Mouse (Mus musculus): Measurements from ENCODE around the gene Zfpm1.

The Zfpm1 gene

DNA sequence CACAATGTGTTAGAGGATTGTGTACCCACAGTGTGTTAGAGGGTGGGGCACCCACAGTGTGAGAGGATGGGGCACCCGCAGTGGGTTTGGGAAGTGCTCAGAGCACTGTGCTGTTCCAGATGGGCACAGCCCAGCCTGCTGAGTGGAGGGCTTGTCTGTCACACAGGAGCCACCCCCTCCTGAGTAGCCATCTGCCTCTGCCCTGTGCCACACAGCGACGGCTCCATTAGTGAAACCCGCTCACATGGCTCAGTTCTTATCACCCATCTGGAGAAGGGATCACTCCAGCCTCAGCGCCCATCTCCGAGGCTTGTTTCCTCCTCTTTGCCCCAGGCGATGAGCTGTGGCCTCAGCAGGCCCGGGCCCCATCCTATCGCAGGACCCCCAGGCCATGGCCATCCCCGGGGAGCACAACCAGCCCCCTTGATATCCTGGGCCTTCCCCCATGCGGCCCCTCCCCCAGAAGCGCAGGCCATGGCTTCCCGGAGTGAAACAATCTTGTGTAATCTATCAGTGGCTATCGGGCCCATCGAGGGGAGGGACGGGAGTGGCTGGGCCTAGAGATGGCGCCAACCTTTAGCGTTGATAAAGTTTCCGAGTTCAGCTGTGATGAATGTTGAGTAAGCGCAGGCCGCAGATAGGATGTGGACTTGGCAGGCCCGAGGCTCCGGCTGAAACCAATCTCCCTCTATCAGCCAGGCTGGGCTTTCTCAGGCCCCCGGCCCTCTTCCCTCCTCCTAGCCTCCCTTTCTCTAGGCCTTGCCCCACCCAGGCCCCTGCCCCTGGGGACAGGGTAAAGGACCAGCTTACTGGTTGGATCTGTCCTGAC, 14.4 kb downstream of the Zfpm1 start:
- DNase-seq (ENCODE audit: low spot score in 2 of 2): no peak

DNA sequence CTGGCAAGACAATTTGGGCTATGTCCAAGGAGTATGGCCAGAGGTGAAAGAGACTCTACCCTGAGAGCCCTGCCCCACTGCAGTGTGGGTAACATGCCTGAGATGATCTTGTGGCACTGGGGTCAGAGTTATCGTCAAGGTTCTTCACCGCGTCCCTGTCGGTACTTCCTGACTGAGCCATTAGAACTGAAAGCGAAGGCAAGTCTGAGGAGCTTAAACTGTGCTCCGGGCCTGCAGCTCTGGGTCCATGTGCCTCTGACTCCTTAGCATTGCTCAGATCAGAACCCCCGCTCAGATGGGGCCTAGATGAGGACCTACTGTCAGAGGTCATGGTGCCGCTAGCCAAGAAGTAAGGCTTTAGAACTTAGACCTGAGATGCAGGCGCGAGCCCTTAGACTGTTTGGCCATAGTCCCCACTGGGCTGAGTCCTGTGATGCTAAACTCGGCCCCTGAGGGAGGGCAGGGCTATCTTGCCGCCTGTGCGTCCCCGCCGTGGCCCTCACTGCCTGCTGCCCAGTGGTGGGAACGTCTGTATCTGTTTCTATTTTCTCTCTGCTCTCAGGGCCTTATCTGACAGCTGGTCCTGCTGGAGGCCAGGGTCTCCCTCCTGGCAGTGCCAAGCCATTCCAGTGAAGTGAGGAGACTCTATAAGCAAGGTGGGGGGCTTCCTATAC, 17.8 kb downstream of the Zfpm1 start:
- no peak for DNase-seq (ENCODE audit: low spot score in 2 of 2)

DNA sequence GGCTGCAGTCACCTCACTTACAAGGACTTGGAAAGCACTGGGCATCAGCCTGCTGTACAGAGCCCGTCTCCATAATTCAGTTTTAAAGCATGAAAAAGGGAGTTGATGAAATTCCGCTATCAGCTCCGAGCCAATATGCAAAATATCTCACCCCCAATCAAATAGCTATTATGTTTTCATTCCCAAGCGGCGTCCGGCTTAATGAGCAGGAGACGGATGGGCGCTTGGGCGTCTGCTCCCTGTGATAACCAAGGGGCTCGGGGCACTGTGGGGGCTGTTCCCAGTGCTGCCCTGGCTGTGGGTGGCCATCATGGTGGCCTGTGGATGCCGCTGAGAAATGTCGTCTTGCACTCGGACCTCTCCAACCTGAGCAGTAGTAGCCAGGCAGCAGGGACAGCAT, 19.1 kb downstream of the Zfpm1 start:
- no peak for DNase-seq (ENCODE audit: low spot score in 2 of 2)

DNA sequence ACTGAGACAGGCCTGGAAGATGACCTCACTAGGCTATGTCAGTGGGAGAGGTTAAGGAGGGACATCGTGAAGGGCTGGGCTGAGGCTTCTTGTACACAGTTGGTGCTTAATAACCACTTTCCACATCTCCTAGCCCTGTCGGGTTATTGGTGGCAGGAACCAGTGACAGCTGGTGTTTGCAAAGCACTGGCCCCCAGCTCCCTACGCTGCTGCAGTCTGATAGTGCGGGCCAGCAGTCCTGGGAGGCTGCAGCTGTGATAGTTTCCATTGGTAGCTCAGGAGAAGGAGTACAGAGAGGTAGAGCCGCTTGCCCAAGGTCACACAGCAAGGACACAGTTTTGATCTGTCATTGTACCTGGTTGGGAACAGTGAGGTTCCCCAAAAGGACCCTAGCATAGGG, 19.9 kb downstream of the Zfpm1 start:
- DNase-seq (ENCODE audit: low spot score in 2 of 2): no peak

DNA sequence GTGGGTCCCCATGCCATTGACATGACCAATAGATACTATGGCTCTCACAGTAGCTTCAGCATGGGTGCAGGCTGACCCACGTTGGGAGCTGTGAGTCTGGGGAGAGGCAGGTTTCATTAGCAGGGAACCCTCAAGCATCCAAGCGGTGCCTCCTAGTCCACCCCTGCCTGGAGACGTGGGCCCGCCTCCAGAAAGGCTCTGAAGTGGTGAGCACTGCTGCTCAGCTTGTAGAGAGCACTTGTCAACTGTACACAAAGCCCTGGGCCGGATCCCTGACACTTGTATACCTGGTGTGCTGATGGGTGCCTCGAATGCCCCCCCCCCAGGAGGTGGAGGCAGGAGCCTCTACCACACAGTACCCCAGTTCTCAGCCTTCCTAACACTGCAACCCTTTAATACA, 21.5 kb downstream of the Zfpm1 start:
- DNase-seq (ENCODE audit: low spot score in 2 of 2): no peak

DNA sequence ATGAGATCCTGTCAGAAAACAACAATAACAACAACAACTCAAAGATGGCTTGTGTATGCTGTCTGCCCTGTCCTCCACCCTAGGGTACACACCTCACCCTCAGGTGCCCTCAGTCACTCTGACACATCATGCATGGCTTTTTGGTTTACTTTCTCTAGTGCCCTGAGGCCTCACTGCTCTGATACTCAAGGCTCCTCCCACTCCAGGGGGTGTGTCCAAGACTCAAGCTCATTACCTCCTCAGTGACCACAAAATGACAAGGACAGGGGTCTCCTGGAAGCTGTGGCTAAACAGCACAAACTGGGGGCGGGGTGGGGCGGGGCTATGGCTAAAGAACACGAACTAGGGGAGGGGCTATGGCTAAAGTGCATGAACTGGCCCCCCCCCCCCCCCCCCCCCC, 22.1 kb downstream of the Zfpm1 start:
- DNase-seq (ENCODE audit: low spot score in 2 of 2): no peak

DNA sequence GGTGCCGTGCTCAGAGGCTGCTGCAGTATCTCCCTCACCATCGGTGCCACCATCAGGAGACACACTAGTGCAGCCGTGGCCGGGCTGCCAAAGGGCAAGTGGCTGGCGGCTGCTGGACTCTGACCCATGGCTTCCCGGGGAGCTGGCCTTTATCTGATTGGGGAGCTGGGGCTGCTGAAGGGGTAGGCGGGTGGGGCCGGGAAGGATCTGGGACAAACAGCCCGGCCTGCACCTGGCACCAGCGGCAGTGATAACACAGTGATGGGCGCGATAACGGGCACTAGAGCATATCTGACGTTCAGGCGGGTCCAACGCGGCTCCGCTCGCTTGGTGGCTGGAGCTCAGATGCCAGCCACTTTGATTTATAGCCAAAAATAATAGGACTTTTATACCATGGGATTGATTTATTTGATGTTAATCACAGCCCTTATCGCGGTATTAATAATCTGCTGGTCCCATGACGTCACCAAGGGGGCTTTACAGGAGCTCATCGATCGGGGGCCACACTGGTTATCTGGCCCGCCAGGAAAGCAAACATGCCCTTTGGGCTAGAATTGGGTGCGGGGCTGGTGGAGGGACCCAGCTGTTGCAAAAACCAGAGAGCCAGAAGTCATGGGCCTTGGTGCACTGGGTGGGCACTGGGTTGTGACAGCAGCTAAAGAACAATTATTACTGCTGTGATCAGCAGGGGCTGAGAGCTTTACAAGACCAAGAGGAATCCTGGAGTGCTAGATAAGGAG, 24.9 kb downstream of the Zfpm1 start:
- no peak for DNase-seq (ENCODE audit: low spot score in 2 of 2)

DNA sequence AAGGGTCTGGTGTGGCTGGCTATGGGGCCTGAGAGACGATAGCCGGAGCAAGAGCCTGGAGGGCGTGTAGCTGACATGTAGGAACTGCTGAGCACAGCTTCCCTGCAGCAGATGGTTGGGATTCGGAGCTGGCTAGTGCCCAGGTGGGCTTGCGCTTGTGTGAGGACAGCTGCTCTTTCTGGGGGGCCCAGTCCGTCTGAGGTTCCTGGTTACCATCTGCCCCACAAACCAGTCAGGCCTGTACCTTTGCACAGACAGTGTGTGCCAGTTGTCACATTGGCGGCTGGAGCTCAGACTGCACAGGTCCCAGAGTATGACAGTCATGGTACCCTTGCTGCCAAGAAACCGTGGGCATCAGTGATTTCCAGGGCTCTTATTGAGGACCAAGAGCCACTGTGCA, 25.9 kb downstream of the Zfpm1 start:
- no peak for DNase-seq (ENCODE audit: low spot score in 2 of 2)

DNA sequence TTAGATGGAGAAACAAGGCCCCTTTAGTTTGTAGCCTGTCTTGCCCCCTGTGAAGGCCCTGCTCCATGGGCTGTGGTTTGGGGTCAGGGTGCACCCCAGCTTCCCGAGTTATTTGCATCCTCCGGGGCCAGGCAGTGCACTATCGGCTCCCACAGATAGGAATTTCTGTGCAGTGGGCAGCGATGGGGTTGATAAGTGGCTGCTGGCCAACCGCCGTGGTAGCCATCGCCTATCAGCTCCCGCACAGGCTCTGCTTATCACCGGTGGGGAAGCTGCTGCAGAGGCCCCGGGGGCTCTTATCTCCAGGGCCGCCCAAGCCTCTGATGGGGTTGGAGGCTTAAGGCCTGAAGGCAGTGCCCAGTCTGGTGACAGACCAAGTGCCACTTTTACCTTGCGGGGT, 27.3 kb downstream of the Zfpm1 start:
- DNase-seq (ENCODE audit: low spot score in 2 of 2): peak; percentile 87

DNA sequence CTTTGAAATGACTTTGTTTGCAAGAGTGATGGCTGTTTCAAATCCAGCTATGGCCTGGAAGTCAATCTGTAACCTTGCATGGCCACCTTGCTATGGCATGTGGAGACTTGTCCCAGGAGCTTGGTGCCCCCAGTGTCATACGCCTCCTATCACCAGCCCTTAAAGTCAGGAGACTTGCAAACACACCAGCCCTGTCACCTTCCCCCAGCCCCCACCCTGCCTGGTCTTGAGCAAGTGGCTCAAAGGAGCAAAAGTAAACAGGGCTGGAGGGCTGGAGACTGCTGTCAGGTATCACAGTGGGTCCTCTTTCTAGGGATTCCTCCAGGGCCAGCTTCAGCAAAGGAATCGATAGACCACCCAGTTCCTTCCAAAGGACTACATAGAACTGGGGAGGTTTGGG, 29.2 kb downstream of the Zfpm1 start:
- no peak for DNase-seq (ENCODE audit: low spot score in 2 of 2)

DNA sequence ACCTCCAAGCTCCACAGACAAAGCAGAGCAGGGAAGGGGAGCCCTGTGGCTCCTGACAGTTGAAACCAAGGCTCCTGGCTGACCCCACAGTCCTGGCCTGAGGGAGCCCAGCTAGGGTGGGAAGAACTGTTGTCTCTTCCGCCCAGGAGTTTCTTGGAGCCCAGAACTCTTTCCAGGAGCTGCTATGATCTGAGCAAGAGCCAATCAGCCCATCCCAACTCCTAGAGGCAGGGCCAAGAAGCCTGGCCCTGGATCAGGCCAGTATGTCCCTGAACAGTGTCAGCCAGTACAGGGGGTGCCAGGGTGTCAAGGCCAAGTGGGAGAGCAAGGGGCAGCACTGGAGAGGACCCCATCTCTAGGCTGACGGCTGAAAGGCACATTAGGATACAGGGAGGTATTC, 30.6 kb downstream of the Zfpm1 start:
- no peak for DNase-seq (ENCODE audit: low spot score in 2 of 2)

DNA sequence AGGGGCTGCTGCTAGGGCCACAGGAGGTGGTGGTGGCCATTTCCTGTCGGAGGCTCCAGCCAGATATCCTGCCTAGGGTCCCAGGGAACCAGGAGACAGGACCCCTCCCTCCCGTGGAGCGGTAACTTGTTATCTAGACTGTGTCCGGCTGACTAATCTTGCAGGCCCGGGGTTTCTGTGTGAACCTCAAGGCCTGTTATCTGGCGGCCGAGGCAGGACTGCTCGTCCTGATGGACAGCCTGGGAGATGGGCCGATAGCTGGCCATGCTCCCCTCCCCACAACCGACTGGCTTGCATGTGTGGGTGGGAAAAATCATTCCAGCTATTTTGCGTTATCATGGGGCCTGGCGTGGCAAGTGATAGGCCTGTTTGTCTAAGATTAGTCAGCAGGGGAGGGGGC, 31.4 kb downstream of the Zfpm1 start:
- DNase-seq (ENCODE audit: low spot score in 2 of 2): peak in 1 of 2 experiments; percentile 57

DNA sequence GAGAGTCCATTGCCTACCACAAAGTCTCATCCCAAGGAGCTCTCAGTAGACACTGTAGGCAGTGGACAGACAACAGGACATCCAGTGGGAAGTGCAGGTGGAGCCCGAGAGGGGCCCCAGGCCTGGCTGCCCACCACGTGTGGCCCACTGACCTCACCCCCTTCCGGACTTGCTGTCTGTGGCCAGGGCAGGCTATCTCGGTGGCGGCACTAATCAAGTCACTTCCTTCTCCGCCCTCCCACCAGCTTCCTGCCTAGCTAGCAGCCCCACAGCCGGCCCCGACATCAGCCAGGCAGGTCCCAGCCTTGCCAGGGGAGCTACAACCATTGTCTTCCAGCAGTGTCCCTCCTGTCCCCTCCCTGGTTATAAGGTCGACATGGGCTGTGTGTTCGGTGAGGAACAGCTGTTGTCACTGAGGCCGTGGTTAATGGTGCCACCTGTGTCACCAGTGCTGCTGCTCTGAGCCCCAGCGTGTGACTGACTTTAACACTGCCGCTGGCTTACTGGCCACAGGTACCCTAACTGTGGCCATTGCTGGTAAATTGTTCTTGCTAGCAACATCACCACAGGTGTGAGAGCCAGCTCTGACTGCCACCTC, 33.1 kb downstream of the Zfpm1 start:
- no peak for DNase-seq (ENCODE audit: low spot score in 2 of 2)

DNA sequence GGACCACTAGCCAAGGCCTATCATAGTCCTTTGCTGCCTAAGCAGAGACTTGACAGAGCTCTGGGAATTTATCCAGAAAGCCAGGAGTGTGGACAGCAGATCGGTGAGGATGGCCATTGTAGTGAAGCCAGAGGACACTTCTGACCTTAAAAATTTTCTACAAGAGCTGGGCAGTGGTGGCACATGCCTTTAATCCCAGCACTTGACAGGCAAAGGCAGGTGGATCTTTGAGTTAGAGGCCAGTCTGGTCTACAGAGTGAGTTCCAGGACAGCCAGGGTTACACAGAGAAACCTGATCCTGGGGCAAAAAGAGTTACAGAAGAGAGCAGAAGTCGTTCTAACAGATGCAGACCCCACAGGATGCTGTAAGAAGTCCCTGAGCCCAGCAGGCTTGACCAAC, 34.5 kb downstream of the Zfpm1 start:
- DNase-seq (ENCODE audit: low spot score in 2 of 2): no peak

DNA sequence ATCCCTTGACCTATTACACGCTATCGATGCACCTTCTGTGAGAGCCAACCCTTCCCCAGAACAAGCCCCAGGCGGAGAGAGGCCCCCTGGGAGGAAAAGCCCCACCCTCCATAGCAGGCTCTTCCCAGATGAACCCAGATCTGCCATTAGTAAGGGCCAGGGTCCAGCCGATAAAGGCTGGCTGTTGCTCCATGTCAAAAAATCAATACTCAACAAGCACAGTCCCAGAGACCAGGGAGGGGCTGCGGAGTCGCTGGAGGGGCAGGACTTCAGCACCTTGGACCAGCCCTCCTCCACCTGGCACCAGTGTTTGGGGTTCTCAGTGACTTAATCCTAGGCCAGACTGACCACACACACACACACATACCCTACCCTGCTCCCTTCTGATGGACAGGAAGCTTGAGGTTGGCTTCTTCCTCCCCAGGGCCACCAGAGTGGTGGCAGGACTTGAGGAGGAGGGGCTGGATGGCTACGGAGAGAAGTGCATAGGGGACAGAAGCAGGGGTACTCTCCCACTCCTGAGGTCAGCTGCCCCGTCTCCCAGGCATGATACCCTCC, 36.1 kb downstream of the Zfpm1 start:
- no peak for DNase-seq (ENCODE audit: low spot score in 2 of 2)

DNA sequence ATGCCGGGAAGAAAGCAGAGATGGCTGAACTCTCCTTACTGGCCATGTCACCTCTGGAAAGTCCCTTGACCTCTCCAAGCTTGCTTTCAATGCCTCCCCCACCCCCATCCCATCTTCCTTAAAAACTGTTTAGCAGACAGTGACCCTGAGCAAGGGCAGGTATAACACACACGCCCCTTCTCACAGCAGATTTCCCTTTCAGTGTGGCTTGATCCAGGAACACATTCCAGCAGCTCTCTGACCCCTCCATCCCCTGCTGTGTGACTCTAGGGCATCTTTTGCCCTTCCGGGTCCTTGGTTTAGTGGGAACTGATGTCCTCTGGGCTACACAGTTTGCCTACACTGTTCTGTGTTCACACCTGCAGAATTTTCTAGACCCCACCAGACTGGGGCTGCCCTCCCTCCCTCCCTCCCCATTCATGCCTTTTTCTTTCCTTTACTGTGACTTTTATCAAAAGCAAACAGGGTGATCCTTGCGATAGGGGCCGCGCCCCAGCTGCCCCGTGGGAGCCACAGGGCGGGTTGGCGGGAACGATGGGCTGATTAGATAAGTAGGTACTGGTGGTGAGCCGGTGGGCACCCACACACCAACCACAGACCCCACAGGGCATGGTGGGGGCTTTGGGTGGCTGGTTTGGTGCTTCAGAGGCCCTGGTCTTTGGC, 37.2 kb downstream of the Zfpm1 start:
- DNase-seq (ENCODE audit: low spot score in 2 of 2): no peak

DNA sequence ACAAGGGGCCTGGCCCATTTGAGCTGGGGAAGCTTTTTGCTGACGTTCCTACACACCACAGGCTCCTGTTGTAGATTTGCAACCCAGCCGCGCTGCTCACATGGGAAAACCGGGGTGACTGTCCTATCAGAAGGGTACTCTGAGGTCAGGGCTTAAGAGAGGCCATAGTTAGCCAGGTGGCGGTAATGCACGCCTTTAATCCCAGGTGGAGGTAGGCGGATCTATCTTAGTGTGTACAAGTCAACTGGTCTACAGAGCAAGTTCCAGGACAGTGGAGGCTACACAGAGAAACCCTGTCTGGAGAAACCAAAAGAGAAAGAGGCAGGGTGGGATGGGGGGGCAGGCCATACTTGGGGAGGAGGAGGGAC, 37.8 kb downstream of the Zfpm1 start:
- DNase-seq (ENCODE audit: low spot score in 2 of 2): no peak

DNA sequence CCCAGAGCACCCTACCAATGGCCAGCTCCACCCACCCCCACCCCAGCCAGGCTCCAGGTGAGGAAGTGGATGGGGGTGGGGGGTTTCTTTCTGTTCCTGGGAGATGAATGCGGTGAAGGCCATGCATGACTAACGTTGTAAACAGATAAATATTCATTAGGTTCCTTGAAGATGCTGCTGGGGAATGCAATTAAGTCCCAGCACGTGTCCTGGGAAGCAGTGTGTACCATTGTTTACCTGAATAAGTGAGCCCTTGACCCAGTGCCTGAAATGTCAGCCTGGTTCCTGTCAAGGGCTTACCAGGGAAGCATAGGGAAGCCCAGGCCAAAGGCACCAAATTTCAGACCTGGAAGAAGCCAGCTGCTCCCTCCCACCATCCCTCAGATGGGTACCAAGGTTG, 38.6 kb downstream of the Zfpm1 start:
- DNase-seq (ENCODE audit: low spot score in 2 of 2): no peak

DNA sequence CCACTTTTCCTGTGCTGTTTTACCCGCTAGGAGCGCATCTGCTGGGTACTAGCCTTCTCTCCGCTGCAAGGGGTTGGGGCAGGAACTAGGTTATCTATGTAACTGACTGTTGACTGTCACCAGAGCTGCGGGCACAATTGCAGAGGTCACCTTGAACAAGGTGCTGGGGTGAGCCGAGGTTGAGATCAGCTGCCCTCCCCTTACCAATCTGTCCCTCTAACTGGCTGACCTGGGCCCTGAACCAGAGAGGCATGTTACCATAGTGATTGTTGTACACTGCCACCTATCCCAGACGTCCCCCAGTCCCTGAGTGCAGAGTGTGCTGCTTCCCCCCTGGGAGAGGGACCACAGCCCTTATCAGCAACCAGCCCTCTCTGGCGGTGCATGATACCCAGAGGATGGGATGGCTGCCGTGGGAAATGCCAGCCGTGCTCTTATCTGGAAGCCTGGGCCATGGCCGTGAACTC, 39.5 kb downstream of the Zfpm1 start:
- DNase-seq (ENCODE audit: low spot score in 2 of 2): peak; percentile 88 to 89

DNA sequence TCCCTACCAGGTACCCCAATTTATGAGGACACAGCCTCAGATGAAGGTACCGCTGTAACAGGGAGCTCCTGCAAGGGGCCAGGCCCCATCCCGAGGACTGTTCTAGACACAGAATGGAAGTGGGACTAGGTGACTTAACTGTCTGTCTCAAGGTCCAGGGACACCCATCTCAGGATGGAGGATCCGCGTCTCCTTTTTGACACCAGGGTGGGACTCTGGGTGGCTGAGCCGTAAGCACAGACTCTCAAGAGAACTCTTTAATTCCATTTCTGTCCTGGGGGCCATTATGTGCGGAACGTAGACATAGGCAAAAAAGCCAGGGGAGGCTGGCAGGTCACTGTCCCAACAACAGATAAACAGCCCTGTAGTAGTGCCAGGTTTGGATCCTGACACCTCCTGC, 40.2 kb downstream of the Zfpm1 start:
- no peak for DNase-seq (ENCODE audit: low spot score in 2 of 2)

DNA sequence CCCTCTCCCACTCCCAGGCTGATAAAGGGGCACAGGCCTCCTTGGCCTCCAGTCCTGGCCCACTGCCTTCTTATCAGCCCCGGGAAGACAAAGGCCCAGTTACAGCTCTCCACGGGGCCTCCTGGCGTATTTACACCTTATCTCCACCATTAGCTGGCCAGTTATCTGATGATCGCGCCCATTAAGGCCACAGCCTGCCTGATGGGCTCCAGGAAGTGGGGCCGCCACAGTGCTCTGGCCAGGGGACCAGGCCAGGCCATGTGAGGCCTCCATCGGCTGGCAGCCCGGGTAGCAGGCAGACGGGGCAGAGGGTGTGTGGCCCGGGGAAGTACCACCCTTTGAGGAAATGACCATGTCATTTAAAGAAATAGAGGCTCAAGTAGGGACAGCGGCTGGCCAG, 40.9 kb downstream of the Zfpm1 start:
- peak in 1 of 2 experiments; percentile 60 for DNase-seq (ENCODE audit: low spot score in 2 of 2)

Measured in spleen, postnatal 4 days (tissue).